Mouse (Mus musculus) lung, embryonic 16.5 days (tissue): ENCODE measurements around the gene Adgrd1. TPM values are rescaled to one million over a fixed set of nuclear protein-coding genes. Genes with fewer than 3 reads are reported as not detected.

Source experiments
- ATAC-seq: fragments of 200-750 bp; cut with Nextera tagmentation; 2 replicates; pipeline ENCODE4 v1.8.0; 2017; ENCODE audit warnings: low read depth, mild to moderate bottlenecking, moderate library complexity
- H3K27ac ChIP-seq: fragments of 300-500 bp; sonication (generic); 2 replicates; pipeline ENCODE4 v1.5.1; 2014; ENCODE audit warnings: mild to moderate bottlenecking, control low read depth, low read length
- H3K27me3 ChIP-seq: fragments of 300-500 bp; sonication (generic); 2 replicates; pipeline ENCODE4 v1.6.1; 2014; ENCODE audit warnings: low read depth, low read length, mixed read lengths; ENCODE audit not compliant: control insufficient read depth, insufficient read depth
- H3K36me3 ChIP-seq: fragments of 300-500 bp; sonication (generic); 2 replicates; pipeline ENCODE4 v1.6.1; 2014; ENCODE audit warnings: low read length; ENCODE audit not compliant: control insufficient read depth, insufficient read depth
- H3K4me1 ChIP-seq: fragments of 300-500 bp; sonication (generic); replicated peaks from 2 replicates; pipeline ENCODE4 v1.6.1; 2014; ENCODE audit warnings: low read length, mixed read lengths; ENCODE audit not compliant: control insufficient read depth, insufficient read depth
- H3K4me2 ChIP-seq: fragments of 300-500 bp; sonication (generic); 2 replicates; pipeline ENCODE4 v1.6.1; 2014; ENCODE audit warnings: low read depth, low read length, control low read depth
- H3K4me3 ChIP-seq: fragments of 300-500 bp; sonication (generic); 2 replicates; pipeline ENCODE4 v1.5.1; 2014; ENCODE audit warnings: mild to moderate bottlenecking, low read length, control low read depth
- H3K9ac ChIP-seq: fragments of 300-500 bp; sonication (generic); 2 replicates; pipeline ENCODE4 v1.6.1; 2014; ENCODE audit warnings: low read length, control low read depth
- H3K9me3 ChIP-seq: fragments of 300-500 bp; sonication (generic); 2 replicates; pipeline ENCODE4 v1.6.1; 2016; ENCODE audit warnings: low read length; ENCODE audit not compliant: control insufficient read depth
- WGBS: fragments of 180-500 bp; shearing (Covaris S2); extraction: QIAGEN DNeasy Blood & Tissue Kit; methylation state at CpG from one replicate; pipeline ENCODE4 v1.1.7; 2014; 5-methylcytosine and 5-hydroxymethylcytosine counted together
- polyA plus RNA-seq: library from polyadenylated mRNA; unstranded; fragments of >200 nt; fragmentation: Nextera tagmentation; extraction: Ambion mirVana; gene quantifications from 2 replicates; pipeline ENCODE4 v1.2.1, GENCODE M21; 2015

Gene Adgrd1
- polyA plus RNA-seq, 1 experiment from 2014 or later: 1.8 TPM

DNA sequence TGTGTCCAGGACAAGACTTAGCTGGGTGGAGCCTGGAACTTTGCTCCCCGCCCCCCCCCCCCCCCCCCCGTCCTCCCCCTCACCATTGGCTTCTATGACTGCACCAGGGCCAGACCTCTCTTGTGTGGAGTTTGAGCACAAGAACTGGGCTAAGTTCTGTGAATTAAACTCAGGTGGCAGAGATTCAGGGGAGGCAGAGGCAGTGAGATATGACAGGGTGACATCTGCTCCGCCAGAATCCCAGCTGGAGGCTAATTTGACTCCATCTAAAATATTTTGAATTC is 121.6 kb downstream of the Adgrd1 start:
- Histone ChIP-seq H3K4me1 (no peaks in the 10 kb centered on the region; the same call in 1 of the 2 replicates), H3K4me2 (no peak overlapping the region), H3K4me3 (no peak overlapping the region), H3K27ac (no peak overlapping the region), H3K9me3 (no peaks in the 10 kb centered on the region), H3K9ac (no peak overlapping the region), H3K27me3 (no peaks in the 10 kb centered on the region), H3K36me3 (no peaks in the 10 kb centered on the region)
- 14% methylated on average over 2 of the region's 3 CpGs for WGBS
- no peak for ATAC-seq

DNA sequence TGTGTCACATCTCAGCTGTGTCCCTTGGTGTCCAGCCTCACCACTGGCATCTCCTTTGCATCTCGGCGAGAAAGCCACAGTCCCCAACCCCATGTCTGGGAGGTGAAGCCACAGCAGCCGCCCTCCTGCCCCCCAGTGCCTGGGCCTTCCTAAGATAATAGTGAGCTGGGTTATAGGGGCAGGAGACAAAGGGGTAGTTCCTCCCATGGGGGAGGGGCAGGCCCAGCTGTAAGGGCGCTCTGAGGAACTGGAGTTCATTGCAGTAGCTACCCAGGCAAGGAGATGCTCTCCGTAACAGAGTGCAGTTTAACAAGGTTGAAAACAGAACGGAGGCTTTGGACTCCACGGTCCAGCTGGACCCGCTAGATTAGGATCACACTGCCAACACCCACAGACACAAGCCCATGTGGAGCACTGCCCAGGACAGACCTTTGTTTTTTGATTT is 122.0 kb downstream of the Adgrd1 start:
- H3K4me3 ChIP-seq: no peak overlapping the region
- no peak for ATAC-seq
- H3K9ac ChIP-seq: no peak overlapping the region
- no peak overlapping the region for H3K27ac ChIP-seq
- H3K27me3 ChIP-seq: no peaks in the 10 kb centered on the region
- no peak overlapping the region for H3K4me2 ChIP-seq
- H3K9me3 ChIP-seq: no peaks in the 10 kb centered on the region
- H3K36me3 ChIP-seq: no peaks in the 10 kb centered on the region
- WGBS: 28% methylated on average over 8 of the region's 8 CpGs
- no peaks in the 10 kb centered on the region; the same call in 1 of the 2 replicates for H3K4me1 ChIP-seq

DNA sequence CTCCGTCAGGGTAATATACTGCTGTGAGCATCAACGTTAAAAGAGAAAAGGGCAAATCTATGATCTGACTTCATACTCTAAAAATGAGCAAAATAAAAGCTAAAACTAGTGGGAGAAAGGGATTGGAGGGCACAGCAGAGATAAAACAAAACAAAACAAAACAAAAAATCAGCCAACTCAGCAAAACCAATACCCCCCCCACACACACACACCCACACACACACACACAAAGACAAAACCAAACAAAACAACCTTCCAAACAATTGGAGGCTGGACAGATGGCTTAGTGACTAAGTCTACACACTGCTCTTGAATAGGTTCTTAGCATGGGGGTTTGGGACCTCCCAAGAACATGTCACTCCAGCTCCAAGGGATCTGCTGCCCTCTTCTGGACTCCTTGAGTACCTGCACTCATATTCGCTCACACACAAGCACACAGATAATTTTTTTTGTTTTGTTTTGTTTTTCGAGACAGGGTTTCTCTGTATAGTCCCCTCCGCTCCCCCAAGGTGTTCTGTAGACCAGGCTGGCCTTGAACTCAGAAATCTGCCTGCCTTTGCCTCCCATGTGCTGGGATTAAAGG is 122.7 kb downstream of the Adgrd1 start:
- no peak overlapping the region for H3K4me2 ChIP-seq
- no peaks in the 10 kb centered on the region for H3K9me3 ChIP-seq
- no peak for ATAC-seq
- no peak overlapping the region for H3K27ac ChIP-seq
- no peaks in the 10 kb centered on the region for H3K27me3 ChIP-seq
- H3K4me1 ChIP-seq: no peaks in the 10 kb centered on the region; the same call in 1 of the 2 replicates
- whole genome bisulfite sequencing: 87% methylated on average over 5 of the region's 5 CpGs
- no peak overlapping the region for H3K4me3 ChIP-seq
- no peaks in the 10 kb centered on the region for H3K36me3 ChIP-seq
- no peak overlapping the region for H3K9ac ChIP-seq

DNA sequence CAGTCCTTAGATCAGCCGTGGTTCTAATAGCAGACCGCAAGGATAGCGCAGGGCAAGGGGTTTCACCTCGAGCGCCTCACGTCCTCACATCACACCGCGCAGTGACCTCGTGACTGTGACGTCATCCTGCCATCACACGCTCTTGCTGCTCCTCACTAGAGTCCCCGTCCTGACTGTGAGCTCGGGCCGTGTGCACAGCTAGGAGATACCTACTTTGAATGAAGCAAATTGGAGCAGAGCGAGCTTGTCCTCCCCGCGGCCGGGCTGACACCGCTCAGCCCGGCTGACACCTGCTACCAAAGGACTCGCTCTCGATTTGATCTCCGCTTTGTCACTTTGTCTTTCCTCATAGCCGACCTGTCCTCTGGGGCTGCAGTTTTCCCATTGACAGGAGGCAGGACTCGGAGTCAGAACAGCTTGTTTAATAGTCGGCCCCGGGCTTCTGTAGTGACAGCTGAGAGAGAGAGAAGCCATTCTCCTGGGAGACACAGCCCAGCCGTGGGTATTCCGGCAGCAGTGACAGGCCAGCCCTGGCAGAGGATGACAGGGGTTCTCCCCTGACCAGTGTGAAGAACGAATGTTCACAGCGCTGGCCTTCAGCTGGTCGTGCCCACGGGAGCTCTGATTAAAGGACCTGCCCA is 129.4 kb downstream of the Adgrd1 start:
- no peak overlapping the region for H3K27ac ChIP-seq
- no peaks in the 10 kb centered on the region for H3K9me3 ChIP-seq
- H3K27me3 ChIP-seq: no peaks in the 10 kb centered on the region
- H3K9ac ChIP-seq: no peak overlapping the region
- H3K4me1 ChIP-seq: no peaks in the 10 kb centered on the region
- H3K4me3 ChIP-seq: no peak overlapping the region
- WGBS: 56% methylated on average over 33 of the region's 33 CpGs
- ATAC-seq: no peak
- no peak overlapping the region for H3K4me2 ChIP-seq
- H3K36me3 ChIP-seq: no peaks in the 10 kb centered on the region

DNA sequence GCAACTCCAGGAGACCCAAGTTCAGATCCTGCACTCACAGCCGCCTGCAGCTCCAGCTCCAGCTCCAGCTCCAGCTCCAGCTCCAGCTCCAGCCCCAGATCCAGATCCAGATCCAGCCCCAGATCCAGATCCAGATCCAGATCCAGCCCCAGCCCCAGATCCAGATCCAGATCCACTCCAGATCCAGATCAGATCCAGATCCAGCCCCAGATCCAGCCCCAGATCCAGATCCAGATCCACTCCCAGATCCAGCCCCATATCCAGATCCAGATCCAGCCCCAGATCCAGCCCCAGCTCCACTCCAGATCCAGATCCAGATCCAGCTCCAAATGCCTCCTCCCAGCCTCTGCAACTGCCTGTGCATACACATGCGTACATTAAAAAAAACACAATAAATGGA is 131.6 kb downstream of the Adgrd1 start:
- H3K27me3 ChIP-seq: no peaks in the 10 kb centered on the region
- no peaks in the 10 kb centered on the region for H3K36me3 ChIP-seq
- no peak overlapping the region for H3K27ac ChIP-seq
- H3K9me3 ChIP-seq: no peaks in the 10 kb centered on the region
- no peak overlapping the region for H3K4me3 ChIP-seq
- no peak overlapping the region for H3K4me2 ChIP-seq
- no peak overlapping the region for H3K9ac ChIP-seq
- ATAC-seq: no peak
- 68% methylated on average over 2 of the region's 2 CpGs for WGBS
- H3K4me1 ChIP-seq: no peaks in the 10 kb centered on the region

DNA sequence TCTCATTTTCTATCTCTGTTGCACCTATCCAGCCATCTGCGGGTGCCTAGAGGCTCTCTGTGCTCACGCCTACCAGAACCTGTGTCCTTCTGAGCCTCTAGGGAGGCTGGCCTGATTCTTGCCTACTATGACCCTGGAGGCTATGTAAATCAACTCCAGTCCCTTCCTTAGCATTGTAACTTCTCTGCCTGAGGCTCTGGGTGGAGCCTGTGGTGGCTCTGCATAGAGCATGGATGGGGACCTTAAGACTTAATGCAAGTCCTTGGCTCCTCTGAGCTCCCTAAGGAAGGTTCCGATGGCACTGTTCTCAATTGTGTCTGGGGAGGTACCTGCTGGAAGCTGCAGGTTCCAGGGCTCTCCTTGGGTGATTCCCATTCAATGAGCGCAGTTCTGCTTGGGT is 136.8 kb downstream of the Adgrd1 start:
- Histone ChIP-seq H3K27ac (no peak overlapping the region), H3K4me2 (no peak overlapping the region), H3K9me3 (no peaks in the 10 kb centered on the region), H3K27me3 (no peaks in the 10 kb centered on the region), H3K9ac (no peak overlapping the region), H3K4me3 (no peak overlapping the region), H3K4me1 (no peaks in the 10 kb centered on the region), H3K36me3 (no peaks in the 10 kb centered on the region)
- ATAC-seq: no peak
- 85% methylated on average over 4 of the region's 4 CpGs for WGBS

DNA sequence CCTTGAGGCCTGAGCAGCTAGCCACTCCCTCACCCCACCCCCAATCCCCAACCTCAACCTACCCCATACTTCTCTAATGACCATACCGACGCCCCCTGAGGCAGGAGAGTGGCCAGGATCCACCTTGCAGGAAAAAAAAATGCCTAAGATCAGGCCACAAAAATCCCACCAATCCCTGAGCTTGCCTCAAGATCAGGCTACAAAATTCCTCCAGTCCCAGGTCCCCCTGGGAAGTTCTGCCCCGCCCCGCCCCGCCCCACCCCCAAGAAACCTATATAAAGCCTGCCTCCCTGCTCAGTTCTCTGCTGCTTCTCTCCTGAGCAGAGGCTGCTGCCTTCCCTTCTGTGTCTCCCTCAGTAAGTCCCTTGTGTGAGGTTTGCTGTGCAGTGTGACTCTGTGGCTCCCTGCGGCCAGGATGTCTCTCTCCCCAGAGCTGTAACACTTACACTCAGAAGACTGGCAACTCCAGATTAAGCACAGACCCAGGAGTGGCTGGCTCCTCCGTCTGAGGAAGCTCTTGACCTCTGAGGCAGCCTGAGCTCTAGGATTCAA is 137.4 kb downstream of the Adgrd1 start:
- Histone ChIP-seq H3K27me3 (no peaks in the 10 kb centered on the region), H3K9me3 (no peaks in the 10 kb centered on the region), H3K4me2 (no peak overlapping the region), H3K4me1 (no peaks in the 10 kb centered on the region), H3K9ac (no peak overlapping the region), H3K4me3 (no peak overlapping the region), H3K36me3 (no peaks in the 10 kb centered on the region), H3K27ac (no peak overlapping the region)
- 73% methylated on average over 7 of the region's 7 CpGs for WGBS
- no peak for ATAC-seq

DNA sequence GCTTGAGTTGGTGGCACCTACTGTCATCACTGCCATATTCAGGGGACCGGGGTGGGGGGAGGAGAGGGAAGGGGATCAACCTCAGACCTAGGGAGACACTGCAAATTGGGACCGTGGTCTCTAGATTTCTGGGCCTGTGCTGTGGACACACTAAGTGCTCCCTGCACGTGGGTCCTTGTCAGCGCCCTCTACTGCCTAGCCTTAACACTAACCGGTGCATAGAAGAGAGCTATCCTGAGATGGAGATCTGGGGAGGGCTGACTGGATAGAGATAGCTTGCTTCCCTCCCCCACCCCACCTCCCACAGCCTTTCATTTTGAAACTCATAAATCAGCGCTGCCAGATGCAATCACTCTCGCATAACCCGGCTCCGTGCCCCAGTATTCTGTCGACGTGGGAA is 139.8 kb downstream of the Adgrd1 start:
- Histone ChIP-seq H3K4me3 (no peak overlapping the region), H3K27ac (no peak overlapping the region), H3K4me1 (no peaks in the 10 kb centered on the region), H3K27me3 (no peaks in the 10 kb centered on the region), H3K4me2 (no peak overlapping the region), H3K9me3 (no peaks in the 10 kb centered on the region), H3K9ac (no peak overlapping the region), H3K36me3 (no peaks in the 10 kb centered on the region)
- no peak for ATAC-seq
- WGBS: 72% methylated on average over 10 of the region's 11 CpGs

DNA sequence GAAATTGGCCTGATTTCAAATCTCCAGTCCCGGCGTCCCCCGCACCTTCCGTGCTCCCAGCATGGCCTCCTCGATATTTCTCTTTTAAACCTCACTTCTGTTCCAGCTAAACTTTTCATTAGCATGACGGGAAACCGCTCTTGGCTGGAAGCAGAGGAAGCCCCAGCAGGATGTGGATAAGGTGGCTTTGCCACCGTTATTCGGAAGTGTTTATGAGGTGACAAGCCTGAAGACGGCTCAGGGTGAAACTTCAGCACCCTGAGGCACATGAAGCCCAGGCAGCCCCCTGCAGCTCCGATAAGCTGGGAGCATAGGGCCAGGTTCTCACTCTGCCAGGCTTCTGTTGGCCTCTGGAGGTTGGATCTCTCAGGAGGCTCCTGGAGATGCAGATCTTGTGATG is 145.3 kb downstream of the Adgrd1 start:
- H3K4me2 ChIP-seq: no peak overlapping the region
- H3K36me3 ChIP-seq: no peaks in the 10 kb centered on the region
- no peak for ATAC-seq
- no peaks in the 10 kb centered on the region for H3K27me3 ChIP-seq
- H3K9me3 ChIP-seq: no peaks in the 10 kb centered on the region
- no peak overlapping the region for H3K4me3 ChIP-seq
- no peak overlapping the region for H3K27ac ChIP-seq
- H3K9ac ChIP-seq: no peak overlapping the region
- WGBS: 64% methylated on average over 11 of the region's 11 CpGs
- no peaks in the 10 kb centered on the region for H3K4me1 ChIP-seq
